Mouse (Mus musculus): ENCODE results near the gene Chchd3. TPM values are rescaled to one million over a fixed set of nuclear protein-coding genes. Genes with fewer than 3 reads are reported as not detected.
A peak's percentile ranks its signal among the peaks of the same experiment; 100 is the strongest.

Gene Chchd3
- polyA plus RNA-seq, 1 experiment from 2014 or later, result 126 TPM

- no peaks in the 10 kb centered on the region for H3K36me3 ChIP-seq
- 92% methylated on average over 2 of the region's 2 CpGs for WGBS
- DNase-seq (ENCODE audit: low spot score), result no peak
- no peak overlapping the region for H3K4me3 ChIP-seq
- no peaks in the 10 kb centered on the region for H3K9me3 ChIP-seq (replicated peaks)
- no peak overlapping the region for H3K27ac ChIP-seq (replicated peaks)
- H3K4me1 ChIP-seq, result no peaks in the 10 kb centered on the region
- no peaks in the 10 kb centered on the region for H3K27me3 ChIP-seq (ENCODE audit: low read depth, poor library complexity, severe bottlenecking)
Measured at GRCm38 (mm10) chr6:32894100-32894499, 166.0 kb downstream of the Chchd3 start.

DNA sequence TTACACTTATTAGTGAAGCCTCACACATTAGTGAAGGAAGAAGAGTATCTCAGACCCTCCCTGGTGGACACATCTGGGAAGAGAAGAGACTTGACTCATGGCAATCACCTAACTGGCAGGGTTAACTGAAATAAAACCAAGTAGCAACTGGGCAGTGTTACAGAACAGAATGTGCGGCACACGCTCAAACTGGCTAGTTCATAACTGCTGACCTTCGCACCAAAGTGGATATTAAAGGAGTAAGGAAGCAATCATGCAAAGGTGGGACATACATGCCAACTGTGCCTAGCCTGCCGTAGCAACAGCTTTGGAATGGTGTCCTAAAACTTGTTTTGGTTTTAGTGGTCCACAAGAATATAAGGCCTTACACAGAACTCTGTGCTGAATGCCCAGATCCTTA, 169.3 kb downstream of the Chchd3 start:
- Histone ChIP-seq H3K4me1 (no peaks in the 10 kb centered on the region), H3K27ac (replicated peaks) (no peak overlapping the region), H3K4me3 (no peak overlapping the region), H3K36me3 (no peaks in the 10 kb centered on the region), H3K9me3 (replicated peaks) (no peaks in the 10 kb centered on the region), H3K27me3 (ENCODE audit: low read depth, poor library complexity, severe bottlenecking) (no peaks in the 10 kb centered on the region)
- 95% methylated on average over 4 of the region's 4 CpGs for WGBS
- DNase-seq (ENCODE audit: low spot score), result no peak

DNA sequence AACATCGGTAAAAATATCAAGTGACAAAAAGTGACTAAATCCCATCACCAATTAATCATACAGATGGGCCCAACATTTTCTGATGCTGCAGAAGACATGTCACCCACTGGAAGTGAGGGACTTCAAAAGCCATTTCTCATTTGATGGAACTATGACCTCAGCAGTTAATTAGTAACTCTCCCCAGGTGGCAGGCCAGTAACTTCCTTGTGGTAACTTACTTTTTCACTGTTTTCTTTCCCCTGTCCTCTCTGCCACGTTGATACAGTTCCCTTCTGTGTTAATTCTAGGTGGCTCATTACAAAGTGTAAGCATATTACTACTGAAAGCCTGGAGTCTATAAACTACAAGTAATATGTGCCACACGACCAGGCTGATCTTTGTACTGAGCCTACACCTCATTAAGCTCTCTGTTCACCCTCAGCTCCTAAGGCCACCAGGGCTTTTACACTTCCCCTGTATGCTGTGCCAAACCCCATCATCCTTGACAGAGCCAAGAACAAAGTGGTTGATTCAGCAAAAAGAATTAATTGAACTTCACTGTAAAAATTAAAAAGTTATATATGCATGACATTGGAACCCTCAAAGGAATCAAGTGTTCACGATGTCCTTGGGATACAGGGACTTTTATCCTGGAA, 171.0 kb downstream of the Chchd3 start:
- Histone ChIP-seq H3K9me3 (replicated peaks) (no peaks in the 10 kb centered on the region), H3K4me1 (no peaks in the 10 kb centered on the region), H3K4me3 (no peak overlapping the region), H3K36me3 (no peaks in the 10 kb centered on the region), H3K27ac (replicated peaks) (no peak overlapping the region), H3K27me3 (ENCODE audit: low read depth, poor library complexity, severe bottlenecking) (no peaks in the 10 kb centered on the region)
- WGBS, result 83% methylated on average over 4 of the region's 4 CpGs
- no peak for DNase-seq (ENCODE audit: low spot score)

GRCm38 (mm10) chr6:32878586-32878985, 181.5 kb downstream of the Chchd3 start:
- Histone ChIP-seq H3K36me3 (no peaks in the 10 kb centered on the region), H3K4me1 (peaks cover 17% of the 10 kb centered on the region), H3K27me3 (ENCODE audit: low read depth, poor library complexity, severe bottlenecking) (peaks cover 8% of the 10 kb centered on the region; the same call in 1 of the 2 replicates), H3K4me3 (no peak overlapping the region), H3K9me3 (replicated peaks) (no peaks in the 10 kb centered on the region), H3K27ac (replicated peaks) (no peak overlapping the region)
- DNase-seq (ENCODE audit: low spot score), result no peak
- WGBS, result 86% methylated on average over 5 of the region's 5 CpGs

- Histone ChIP-seq H3K36me3 (peaks cover 11% of the 10 kb centered on the region), H3K27me3 (ENCODE audit: low read depth, poor library complexity, severe bottlenecking) (peaks cover 8% of the 10 kb centered on the region; the same call in 1 of the 2 replicates), H3K4me3 (no peak overlapping the region), H3K27ac (replicated peaks) (no peak overlapping the region), H3K9me3 (replicated peaks) (no peaks in the 10 kb centered on the region), H3K4me1 (peaks cover 18% of the 10 kb centered on the region)
- peak; percentile 17 for DNase-seq (ENCODE audit: low spot score)
- 42% methylated on average over 3 of the region's 3 CpGs for WGBS
Measured at GRCm38 (mm10) chr6:32874176-32874575, 185.9 kb downstream of the Chchd3 start.

DNA sequence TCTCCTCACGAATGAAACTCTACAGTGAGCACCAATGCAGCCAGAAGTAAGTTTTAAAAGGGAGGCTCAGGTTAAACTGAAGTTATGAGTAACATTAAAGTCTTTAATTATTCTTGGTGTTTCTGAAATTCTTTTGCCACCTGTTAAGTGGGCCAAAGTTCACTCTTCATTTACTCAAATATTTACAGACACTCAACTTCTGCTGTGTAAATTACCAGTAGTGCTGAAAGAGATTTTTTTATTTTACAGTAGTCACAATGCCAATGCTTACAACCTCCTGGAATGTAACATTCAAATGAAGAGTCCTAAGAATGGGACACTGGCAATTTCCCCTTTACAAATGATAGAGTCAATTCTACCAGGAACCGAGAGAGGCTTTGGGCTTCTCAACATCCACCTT, 187.3 kb downstream of the Chchd3 start:
- H3K4me3 ChIP-seq, result no peak overlapping the region
- peaks cover 14% of the 10 kb centered on the region for H3K36me3 ChIP-seq
- H3K9me3 ChIP-seq (replicated peaks), result no peaks in the 10 kb centered on the region
- WGBS, result 89% methylated on average over 2 of the region's 2 CpGs
- no peak overlapping the region for H3K27ac ChIP-seq (replicated peaks)
- peaks cover 18% of the 10 kb centered on the region for H3K4me1 ChIP-seq
- DNase-seq (ENCODE audit: low spot score), result no peak
- peaks cover 8% of the 10 kb centered on the region; the same call in 1 of the 2 replicates for H3K27me3 ChIP-seq (ENCODE audit: low read depth, poor library complexity, severe bottlenecking)

GRCm38 (mm10) chr6:32850960-32851359, 209.1 kb downstream of the Chchd3 start:
- DNase-seq (ENCODE audit: low spot score), result no peak
- WGBS, result 88% methylated on average over 4 of the region's 4 CpGs
- Histone ChIP-seq H3K9me3 (replicated peaks) (no peaks in the 10 kb centered on the region), H3K27ac (replicated peaks) (no peak overlapping the region), H3K4me1 (peaks cover 20% of the 10 kb centered on the region), H3K36me3 (no peaks in the 10 kb centered on the region), H3K27me3 (ENCODE audit: low read depth, poor library complexity, severe bottlenecking) (no peaks in the 10 kb centered on the region), H3K4me3 (no peak overlapping the region)

- no peak for DNase-seq (ENCODE audit: low spot score)
- no peaks in the 10 kb centered on the region for H3K36me3 ChIP-seq
- H3K4me3 ChIP-seq, result no peak overlapping the region
- WGBS, result 86% methylated on average over 7 of the region's 7 CpGs
- no peak overlapping the region for H3K27ac ChIP-seq (replicated peaks)
- H3K9me3 ChIP-seq (replicated peaks), result no peaks in the 10 kb centered on the region
- peaks cover 20% of the 10 kb centered on the region for H3K4me1 ChIP-seq
- H3K27me3 ChIP-seq (ENCODE audit: low read depth, poor library complexity, severe bottlenecking), result no peaks in the 10 kb centered on the region
Measured at GRCm38 (mm10) chr6:32848974-32849373, 211.1 kb downstream of the Chchd3 start.

- no peaks in the 10 kb centered on the region for H3K27me3 ChIP-seq (ENCODE audit: low read depth, poor library complexity, severe bottlenecking)
- no peak for DNase-seq (ENCODE audit: low spot score)
- no peak overlapping the region for H3K4me3 ChIP-seq
- H3K9me3 ChIP-seq (replicated peaks), result no peaks in the 10 kb centered on the region
- no peaks in the 10 kb centered on the region for H3K36me3 ChIP-seq
- H3K27ac ChIP-seq (replicated peaks), result no peak overlapping the region
- peaks cover 4% of the 10 kb centered on the region for H3K4me1 ChIP-seq
- WGBS, result 67% methylated on average over 1 of the region's 1 CpGs
Measured at GRCm38 (mm10) chr6:32845463-32845862, 214.6 kb downstream of the Chchd3 start.

DNA sequence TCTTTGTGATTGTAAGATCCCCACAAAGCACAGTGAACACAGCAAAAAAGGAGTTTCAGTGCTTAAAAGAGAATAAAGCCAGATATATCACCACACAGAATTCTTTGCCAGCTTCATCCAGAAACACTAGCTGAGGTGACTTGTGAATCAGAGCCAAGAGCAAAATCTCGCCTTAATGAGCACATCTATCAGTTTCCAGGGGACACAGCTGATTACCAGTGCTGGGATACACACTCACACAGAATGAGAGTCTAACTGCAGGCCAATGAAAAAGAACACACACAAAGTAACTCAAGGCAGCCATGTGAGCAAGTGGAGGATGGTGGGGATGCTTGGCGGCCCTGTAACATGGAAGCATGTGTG, 222.1 kb downstream of the Chchd3 start:
- no peak for DNase-seq (ENCODE audit: low spot score)
- WGBS, result 89% methylated on average over 2 of the region's 2 CpGs

GRCm38 (mm10) chr6:32837165-32837938, 222.7 kb downstream of the Chchd3 start:
- Histone ChIP-seq H3K4me3 (no peak overlapping the region), H3K9me3 (replicated peaks) (peaks cover 11% of the 10 kb centered on the region), H3K27me3 (ENCODE audit: low read depth, poor library complexity, severe bottlenecking) (no peaks in the 10 kb centered on the region), H3K36me3 (peaks cover 16% of the 10 kb centered on the region), H3K27ac (replicated peaks) (no peak overlapping the region), H3K4me1 (no peaks in the 10 kb centered on the region)
- no peak for DNase-seq (ENCODE audit: low spot score)
- 73% methylated on average over 7 of the region's 7 CpGs for WGBS

More for the DNA sequence above, 222.1 kb downstream of the Chchd3 start:
- Histone ChIP-seq H3K27me3 (ENCODE audit: low read depth, poor library complexity, severe bottlenecking) (no peaks in the 10 kb centered on the region), H3K27ac (replicated peaks) (no peak overlapping the region), H3K9me3 (replicated peaks) (peaks cover 11% of the 10 kb centered on the region), H3K36me3 (peaks cover 16% of the 10 kb centered on the region), H3K4me1 (no peaks in the 10 kb centered on the region), H3K4me3 (no peak overlapping the region)

DNA sequence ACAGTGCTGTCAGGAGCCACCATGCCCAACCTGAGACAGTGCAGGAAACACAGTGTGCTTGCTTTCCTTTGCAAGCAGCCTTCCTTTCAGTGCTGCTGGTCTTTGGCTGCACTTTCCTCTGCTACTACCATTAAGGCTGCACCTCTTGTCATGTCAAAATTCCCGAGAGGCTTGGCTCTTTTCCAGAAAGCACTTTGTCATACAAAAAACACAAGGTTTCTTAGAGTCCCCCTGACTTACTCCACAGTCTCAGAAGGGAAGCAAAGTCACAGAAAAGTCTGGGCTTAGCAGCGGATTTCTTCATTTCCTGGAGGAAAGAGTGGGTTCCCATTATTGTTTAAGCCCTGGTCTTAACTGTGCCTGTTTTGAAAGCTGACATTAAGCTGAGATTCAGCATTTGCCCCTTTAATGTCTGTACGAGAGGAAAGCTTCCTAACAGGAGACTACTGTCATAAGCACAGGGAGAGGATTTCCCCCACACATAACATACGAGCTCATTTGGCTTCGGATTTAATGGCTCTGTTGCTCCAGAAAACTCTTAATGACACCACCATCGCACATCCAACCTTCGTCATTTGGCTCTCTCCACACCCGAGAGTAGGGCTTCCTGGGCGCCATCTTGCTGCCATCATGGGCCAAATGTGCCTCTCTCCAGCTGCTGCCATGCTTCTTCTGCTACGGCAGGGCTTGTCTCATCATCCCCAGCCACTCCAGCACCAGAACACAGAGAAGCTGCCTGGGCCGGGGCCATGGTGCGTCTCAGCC, 236.0 kb downstream of the Chchd3 start:
- Histone ChIP-seq H3K27me3 (ENCODE audit: low read depth, poor library complexity, severe bottlenecking) (no peaks in the 10 kb centered on the region), H3K4me1 (no peaks in the 10 kb centered on the region), H3K4me3 (no peak overlapping the region), H3K36me3 (no peaks in the 10 kb centered on the region; the same call in 1 of the 2 replicates), H3K9me3 (replicated peaks) (no peaks in the 10 kb centered on the region), H3K27ac (replicated peaks) (no peak overlapping the region)
- WGBS, result 92% methylated on average over 12 of the region's 12 CpGs
- no peak for DNase-seq (ENCODE audit: low spot score)

GRCm38 (mm10) chr6:32818961-32819360, 241.1 kb downstream of the Chchd3 start:
- no peak overlapping the region for H3K27ac ChIP-seq (replicated peaks)
- DNase-seq (ENCODE audit: low spot score), result no peak
- WGBS, result 91% methylated on average over 4 of the region's 4 CpGs
- no peaks in the 10 kb centered on the region for H3K4me1 ChIP-seq
- H3K27me3 ChIP-seq (ENCODE audit: low read depth, poor library complexity, severe bottlenecking), result no peaks in the 10 kb centered on the region
- H3K36me3 ChIP-seq, result no peaks in the 10 kb centered on the region
- H3K9me3 ChIP-seq (replicated peaks), result no peaks in the 10 kb centered on the region
- no peak overlapping the region for H3K4me3 ChIP-seq

Measured in midbrain, embryonic 10.5 days (tissue).